Mouse (Mus musculus): ENCODE results near the gene Mettl27. TPM values are rescaled to one million over a fixed set of nuclear protein-coding genes. Genes with fewer than 3 reads are reported as not detected.
"Not testable (repeated sequence)": the region's sequence is repeated elsewhere in the genome, so short reads cannot be mapped to it uniquely, and the experiment has no call there.

Mettl27 gene
- polyA plus RNA-seq, 1 experiment from 2014 or later, result 30.6 TPM

GRCm38 (mm10) chr5:134933281-134933680 is 1.1 kb downstream of the Mettl27 start:
- H3K9ac ChIP-seq (ENCODE audit: low read length), result no peak overlapping the region
- WGBS, result 85% methylated on average over 8 of the region's 8 CpGs
- H3K9me3 ChIP-seq (ENCODE audit: control insufficient read depth, low read length), result no peaks in the 10 kb centered on the region
- no peak for ATAC-seq (ENCODE audit: low read depth)
- H3K27me3 ChIP-seq (ENCODE audit: control insufficient read depth, insufficient read depth, low read depth, low read length), result no peaks in the 10 kb centered on the region
- H3K36me3 ChIP-seq (ENCODE audit: control insufficient read depth, insufficient read depth, low read length), result no peaks in the 10 kb centered on the region
- H3K4me1 ChIP-seq (replicated peaks; ENCODE audit: control insufficient read depth, insufficient read depth, low read length), result no peaks in the 10 kb centered on the region; the same call in 1 of the 2 replicates
- H3K27ac ChIP-seq (ENCODE audit: low read length), result no peak overlapping the region
- H3K4me2 ChIP-seq (ENCODE audit: low read depth, low read length), result peak overlapping the region; percentile 82; the same call in 1 of the 2 replicates
- no peak overlapping the region for H3K4me3 ChIP-seq (ENCODE audit: low read length)

- WGBS, result 90% methylated on average over 5 of the region's 5 CpGs
- ATAC-seq (ENCODE audit: low read depth); H3K4me1 ChIP-seq (replicated peaks; ENCODE audit: control insufficient read depth, insufficient read depth, low read length); H3K4me3 ChIP-seq (ENCODE audit: low read length); H3K9me3 ChIP-seq (ENCODE audit: control insufficient read depth, low read length); H3K4me2 ChIP-seq (ENCODE audit: low read depth, low read length); H3K9ac ChIP-seq (ENCODE audit: low read length); H3K27ac ChIP-seq (ENCODE audit: low read length); H3K27me3 ChIP-seq (ENCODE audit: control insufficient read depth, insufficient read depth, low read depth, low read length); H3K36me3 ChIP-seq (ENCODE audit: control insufficient read depth, insufficient read depth, low read length): not testable (repeated sequence)
Observed at GRCm38 (mm10) chr5:134933686-134934085, 1.5 kb downstream of the Mettl27 start.

DNA sequence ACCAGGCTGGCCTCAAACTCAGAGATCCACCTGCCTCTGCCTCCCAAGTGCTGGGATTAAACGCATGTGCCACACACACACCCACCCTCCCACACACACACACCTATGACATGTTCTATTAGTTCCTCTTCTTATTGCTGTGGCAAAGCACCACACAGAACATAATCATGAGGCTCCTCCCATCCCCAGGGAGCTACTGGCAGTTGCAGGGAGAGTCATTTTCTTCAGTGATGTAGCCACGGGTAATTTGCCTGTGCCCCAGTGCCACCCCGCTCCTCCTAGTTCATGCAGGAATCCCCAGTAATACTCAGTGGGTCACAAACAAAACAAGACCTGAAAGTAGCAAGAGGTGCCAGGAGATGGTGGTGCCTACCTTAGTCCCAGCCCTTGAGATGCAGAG is 2.5 kb downstream of the Mettl27 start:
- Histone ChIP-seq H3K27me3 (ENCODE audit: control insufficient read depth, insufficient read depth, low read depth, low read length) (no peaks in the 10 kb centered on the region), H3K27ac (ENCODE audit: low read length) (no peak overlapping the region), H3K9ac (ENCODE audit: low read length) (no peak overlapping the region), H3K9me3 (ENCODE audit: control insufficient read depth, low read length) (no peaks in the 10 kb centered on the region), H3K4me1 (replicated peaks; ENCODE audit: control insufficient read depth, insufficient read depth, low read length) (no peaks in the 10 kb centered on the region; the same call in 1 of the 2 replicates), H3K36me3 (ENCODE audit: control insufficient read depth, insufficient read depth, low read length) (no peaks in the 10 kb centered on the region), H3K4me2 (ENCODE audit: low read depth, low read length) (no peak overlapping the region), H3K4me3 (ENCODE audit: low read length) (no peak overlapping the region)
- no peak for ATAC-seq (ENCODE audit: low read depth)
- 78% methylated on average over 3 of the region's 3 CpGs for WGBS

GRCm38 (mm10) chr5:134936051-134936450 is 3.9 kb downstream of the Mettl27 start:
- Histone ChIP-seq H3K4me3 (ENCODE audit: low read length) (no peak overlapping the region), H3K9me3 (ENCODE audit: control insufficient read depth, low read length) (no peaks in the 10 kb centered on the region), H3K27me3 (ENCODE audit: control insufficient read depth, insufficient read depth, low read depth, low read length) (no peaks in the 10 kb centered on the region), H3K9ac (ENCODE audit: low read length) (no peak overlapping the region), H3K4me1 (replicated peaks; ENCODE audit: control insufficient read depth, insufficient read depth, low read length) (no peaks in the 10 kb centered on the region; the same call in 1 of the 2 replicates), H3K4me2 (ENCODE audit: low read depth, low read length) (no peak overlapping the region), H3K36me3 (ENCODE audit: control insufficient read depth, insufficient read depth, low read length) (peaks cover 4% of the 10 kb centered on the region; the same call in 1 of the 2 replicates), H3K27ac (ENCODE audit: low read length) (no peak overlapping the region)
- ATAC-seq (ENCODE audit: low read depth), result no peak
- 87% methylated on average over 6 of the region's 6 CpGs for WGBS

GRCm38 (mm10) chr5:134936626-134937185 is 4.5 kb downstream of the Mettl27 start:
- Histone ChIP-seq H3K27me3 (ENCODE audit: control insufficient read depth, insufficient read depth, low read depth, low read length) (no peaks in the 10 kb centered on the region), H3K9ac (ENCODE audit: low read length) (no peak overlapping the region), H3K4me2 (ENCODE audit: low read depth, low read length) (no peak overlapping the region), H3K9me3 (ENCODE audit: control insufficient read depth, low read length) (no peaks in the 10 kb centered on the region), H3K27ac (ENCODE audit: low read length) (no peak overlapping the region), H3K4me3 (ENCODE audit: low read length) (no peak overlapping the region), H3K4me1 (replicated peaks; ENCODE audit: control insufficient read depth, insufficient read depth, low read length) (no peaks in the 10 kb centered on the region; the same call in 1 of the 2 replicates), H3K36me3 (ENCODE audit: control insufficient read depth, insufficient read depth, low read length) (peaks cover 4% of the 10 kb centered on the region; the same call in 1 of the 2 replicates)
- no peak for ATAC-seq (ENCODE audit: low read depth)
- WGBS, result 81% methylated on average over 6 of the region's 6 CpGs

GRCm38 (mm10) chr5:134939069-134939468 is 6.9 kb downstream of the Mettl27 start:
- Histone ChIP-seq H3K9me3 (ENCODE audit: control insufficient read depth, low read length) (no peaks in the 10 kb centered on the region), H3K27me3 (ENCODE audit: control insufficient read depth, insufficient read depth, low read depth, low read length) (no peaks in the 10 kb centered on the region), H3K4me3 (ENCODE audit: low read length) (no peak overlapping the region), H3K9ac (ENCODE audit: low read length) (no peak overlapping the region), H3K27ac (ENCODE audit: low read length) (no peak overlapping the region), H3K4me1 (replicated peaks; ENCODE audit: control insufficient read depth, insufficient read depth, low read length) (no peaks in the 10 kb centered on the region), H3K4me2 (ENCODE audit: low read depth, low read length) (no peak overlapping the region), H3K36me3 (ENCODE audit: control insufficient read depth, insufficient read depth, low read length) (peaks cover 4% of the 10 kb centered on the region; the same call in 1 of the 2 replicates)
- ATAC-seq (ENCODE audit: low read depth), result no peak
- WGBS, result 79% methylated on average over 3 of the region's 3 CpGs

DNA sequence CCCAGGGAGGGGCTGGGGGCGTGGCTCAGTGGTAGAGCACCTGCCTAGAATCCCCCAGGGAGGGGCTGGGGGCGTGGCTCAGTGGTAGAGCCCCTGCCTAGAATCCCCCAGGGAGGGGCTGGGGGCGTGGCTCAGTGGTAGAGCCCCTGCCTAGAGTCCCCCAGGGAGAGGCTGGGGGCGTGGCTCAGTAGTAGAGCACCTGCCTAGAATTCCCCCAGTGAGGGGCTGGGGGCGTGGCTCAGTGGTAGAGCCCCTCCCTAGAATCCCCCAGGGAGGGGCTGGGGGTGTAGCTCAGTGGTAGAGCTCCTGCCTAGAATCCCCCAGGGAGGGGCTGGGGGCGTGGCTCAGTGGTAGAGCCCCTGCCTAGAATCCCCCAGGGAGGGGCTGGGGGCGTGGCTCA is 7.4 kb downstream of the Mettl27 start:
- not testable (repeated sequence) for H3K4me3 ChIP-seq (ENCODE audit: low read length); H3K9ac ChIP-seq (ENCODE audit: low read length); H3K27ac ChIP-seq (ENCODE audit: low read length); ATAC-seq (ENCODE audit: low read depth); H3K4me2 ChIP-seq (ENCODE audit: low read depth, low read length); H3K4me1 ChIP-seq (replicated peaks; ENCODE audit: control insufficient read depth, insufficient read depth, low read length); H3K27me3 ChIP-seq (ENCODE audit: control insufficient read depth, insufficient read depth, low read depth, low read length); H3K36me3 ChIP-seq (ENCODE audit: control insufficient read depth, insufficient read depth, low read length); H3K9me3 ChIP-seq (ENCODE audit: control insufficient read depth, low read length)
- WGBS, result 88% methylated on average over 2 of the region's 7 CpGs

- Histone ChIP-seq H3K4me3 (ENCODE audit: low read length) (no peak overlapping the region), H3K27me3 (ENCODE audit: control insufficient read depth, insufficient read depth, low read depth, low read length) (no peaks in the 10 kb centered on the region), H3K4me1 (replicated peaks; ENCODE audit: control insufficient read depth, insufficient read depth, low read length) (peaks cover 2% of the 10 kb centered on the region; the same call in 1 of the 2 replicates), H3K9me3 (ENCODE audit: control insufficient read depth, low read length) (no peaks in the 10 kb centered on the region), H3K9ac (ENCODE audit: low read length) (no peak overlapping the region), H3K36me3 (ENCODE audit: control insufficient read depth, insufficient read depth, low read length) (peaks cover 4% of the 10 kb centered on the region; the same call in 1 of the 2 replicates), H3K27ac (ENCODE audit: low read length) (no peak overlapping the region), H3K4me2 (ENCODE audit: low read depth, low read length) (no peak overlapping the region)
- ATAC-seq (ENCODE audit: low read depth), result no peak
- WGBS, result 59% methylated on average over 14 of the region's 14 CpGs
Observed at GRCm38 (mm10) chr5:134941472-134942209, 9.5 kb downstream of the Mettl27 start.

DNA sequence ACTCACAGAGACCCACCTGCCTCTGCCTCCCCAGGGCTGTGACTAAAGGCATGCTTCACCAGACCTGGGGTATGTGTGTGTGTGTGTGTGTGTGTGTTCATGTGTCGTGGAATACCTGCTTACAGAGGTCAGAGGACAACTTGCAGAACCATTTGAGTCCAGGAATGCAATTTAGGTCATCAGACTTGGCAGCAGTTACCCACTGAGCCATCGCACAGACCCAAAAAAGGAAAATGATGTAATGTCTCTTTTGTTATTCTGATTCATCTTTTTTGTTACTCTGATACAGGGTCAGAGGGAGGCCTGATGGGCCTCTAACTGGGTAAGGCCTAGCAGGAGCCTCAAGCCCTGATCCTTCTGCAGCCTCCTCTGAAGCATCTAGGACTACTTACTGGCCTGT is 10.6 kb downstream of the Mettl27 start:
- no peak overlapping the region for H3K27ac ChIP-seq (ENCODE audit: low read length)
- peaks cover 13% of the 10 kb centered on the region for H3K4me1 ChIP-seq (replicated peaks; ENCODE audit: control insufficient read depth, insufficient read depth, low read length)
- 60% methylated on average over 2 of the region's 2 CpGs for WGBS

More for the DNA sequence above, 10.6 kb downstream of the Mettl27 start:
- H3K27me3 ChIP-seq (ENCODE audit: control insufficient read depth, insufficient read depth, low read depth, low read length), result no peaks in the 10 kb centered on the region
- H3K9ac ChIP-seq (ENCODE audit: low read length), result no peak overlapping the region
- H3K36me3 ChIP-seq (ENCODE audit: control insufficient read depth, insufficient read depth, low read length), result peaks cover 4% of the 10 kb centered on the region; the same call in 1 of the 2 replicates
- no peaks in the 10 kb centered on the region for H3K9me3 ChIP-seq (ENCODE audit: control insufficient read depth, low read length)
- ATAC-seq (ENCODE audit: low read depth), result no peak
- no peak overlapping the region for H3K4me2 ChIP-seq (ENCODE audit: low read depth, low read length)
- H3K4me3 ChIP-seq (ENCODE audit: low read length), result no peak overlapping the region

Data from lung, embryonic 16.5 days (tissue).